Mouse (Mus musculus) WW6 (cell line): ENCODE results near the gene Axin2.

Source experiments
- DNase-seq: peaks from one replicate; pipeline ENCODE4 v3.0.0-alpha.2; 2013; ENCODE audit warnings: low read depth, low spot score

Gene Axin2

DNA sequence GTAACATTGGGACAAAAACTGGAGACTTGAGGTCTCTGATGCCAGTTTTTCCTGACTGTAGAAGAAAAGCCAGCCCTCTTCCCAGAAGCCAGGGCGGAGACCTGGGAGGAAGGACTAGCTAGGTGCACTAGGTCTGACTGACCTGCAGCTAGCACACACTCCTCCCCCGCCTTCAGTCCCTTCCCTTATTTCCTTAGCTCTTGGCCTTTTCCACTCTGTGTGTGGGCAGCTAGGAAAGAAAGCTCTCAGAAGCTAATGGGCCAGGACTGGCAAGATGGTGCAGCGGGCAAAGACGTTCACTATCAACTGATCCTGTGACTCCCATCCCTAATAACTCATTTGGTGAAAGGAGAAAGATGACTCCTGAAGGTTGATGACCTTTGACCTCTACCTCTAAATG lies 17.8 kb upstream of the Axin2 start:
- no peak for DNase-seq

DNA sequence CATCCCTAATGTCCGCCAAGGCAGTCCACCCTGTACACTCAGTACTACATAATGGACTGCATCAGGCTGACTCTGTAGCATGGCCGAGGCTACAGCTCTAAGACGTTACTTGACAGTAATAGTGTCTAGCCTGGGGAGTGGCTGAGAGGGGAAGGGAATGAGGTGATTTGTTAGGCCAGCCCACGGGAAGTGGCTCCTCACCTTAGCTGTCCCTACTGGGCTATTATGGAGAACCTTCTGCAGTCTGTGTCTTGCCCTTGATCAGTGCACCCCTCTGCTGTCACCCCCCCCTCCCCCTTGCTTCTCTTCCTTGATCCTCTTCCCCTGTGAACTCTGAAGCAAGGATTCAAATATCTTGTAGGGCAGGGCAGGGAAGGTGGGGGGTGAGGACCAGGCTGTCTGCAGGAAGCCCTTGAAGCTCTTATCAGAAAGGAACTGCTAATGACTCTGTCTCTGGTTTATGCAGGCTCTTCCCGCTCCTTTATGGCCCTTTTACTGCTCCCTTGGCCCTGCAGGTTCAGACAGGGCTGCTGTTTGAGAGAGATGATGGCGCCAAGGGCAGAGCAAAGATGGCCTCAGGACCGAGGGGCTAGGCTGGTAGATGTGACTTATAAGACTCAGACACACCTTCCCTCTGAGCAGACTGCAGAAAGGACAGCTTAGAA lies 13.4 kb upstream of the Axin2 start:
- DNase-seq, result no peak

DNA sequence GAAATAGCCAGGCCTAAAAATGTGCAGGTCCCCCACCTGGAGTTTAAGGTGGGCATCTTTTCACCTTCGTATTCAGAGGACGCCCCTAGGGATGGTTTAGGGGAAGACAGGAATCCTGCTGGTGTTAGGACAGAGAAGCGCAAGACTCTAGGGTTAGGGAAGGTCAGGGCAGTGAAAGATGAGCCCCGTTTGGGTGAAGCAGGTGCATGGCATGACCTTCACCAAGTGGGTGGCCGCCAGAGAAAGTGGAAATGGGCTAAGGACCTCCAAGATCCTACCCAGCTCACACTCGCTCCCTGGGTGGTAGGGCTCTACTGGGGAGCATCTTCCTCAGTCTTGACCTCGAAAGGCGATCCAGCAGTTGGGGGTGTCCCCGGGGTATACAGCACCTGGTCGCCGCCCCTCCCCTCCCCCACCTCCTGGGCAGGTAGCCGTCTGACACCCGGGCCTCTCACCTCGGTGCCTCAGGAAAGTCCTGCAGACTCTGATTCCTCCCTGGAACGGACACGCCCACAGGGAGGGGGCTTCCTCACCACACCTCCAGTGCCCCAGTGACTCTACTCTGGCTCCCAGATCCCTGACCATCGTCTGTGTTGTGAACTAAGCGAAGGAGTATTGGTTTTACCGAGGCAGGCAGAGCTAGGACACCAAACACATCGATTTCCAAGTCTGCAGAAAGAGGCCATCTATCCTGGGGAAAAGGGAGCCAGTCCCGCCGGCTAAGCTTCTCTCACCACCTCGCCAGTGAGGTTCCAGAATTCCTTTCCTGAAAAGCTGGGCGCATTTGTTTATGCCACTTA lies 10.6 kb upstream of the Axin2 start:
- DNase-seq, result no peak

DNA sequence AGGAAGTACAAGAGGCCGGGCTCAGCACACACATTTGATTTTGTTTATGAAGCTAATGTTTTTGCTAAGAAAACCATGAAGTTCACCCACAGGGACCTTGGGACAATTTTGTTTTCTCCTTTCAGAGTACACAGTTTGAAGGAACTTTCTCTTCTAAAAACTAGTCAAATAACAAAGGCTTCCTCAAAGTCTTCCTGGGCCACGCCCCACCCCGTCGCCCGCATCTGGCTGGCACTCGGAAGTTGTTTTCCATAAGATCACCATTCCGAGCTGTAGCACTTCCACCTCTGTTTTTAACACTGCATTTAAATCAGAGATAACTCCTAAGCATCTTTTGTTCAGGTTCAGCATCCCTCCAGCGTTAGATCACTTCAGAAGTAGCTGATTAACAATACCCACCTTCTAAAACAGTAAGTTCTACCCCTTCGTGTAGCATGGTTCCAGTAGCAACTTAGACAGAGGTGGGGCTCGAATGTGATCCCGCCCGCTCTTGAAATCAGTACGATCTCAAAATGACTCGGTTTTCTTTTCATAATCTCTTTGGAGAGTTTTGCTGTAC lies 9.7 kb upstream of the Axin2 start:
- DNase-seq, result no peak

DNA sequence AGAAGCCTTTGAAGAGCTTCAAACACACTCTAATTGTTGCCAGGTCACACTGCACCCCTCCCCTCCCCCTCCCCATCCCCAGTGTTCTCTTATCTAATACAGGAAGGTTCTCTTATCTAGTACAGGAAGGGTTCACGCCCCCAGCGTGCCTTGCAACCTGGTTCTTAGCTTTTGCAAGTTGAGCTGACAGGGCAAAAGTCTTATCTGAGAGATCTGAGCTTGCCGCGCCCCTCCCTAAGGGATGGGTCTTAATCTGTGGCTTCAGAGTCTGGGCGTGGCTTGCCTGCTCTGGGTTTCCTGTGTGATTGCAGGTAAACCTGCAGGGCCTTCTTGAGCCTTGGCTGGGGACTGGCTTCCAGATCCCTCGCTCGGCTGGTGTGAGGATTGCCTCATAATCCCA lies 9.2 kb upstream of the Axin2 start:
- no peak for DNase-seq

DNA sequence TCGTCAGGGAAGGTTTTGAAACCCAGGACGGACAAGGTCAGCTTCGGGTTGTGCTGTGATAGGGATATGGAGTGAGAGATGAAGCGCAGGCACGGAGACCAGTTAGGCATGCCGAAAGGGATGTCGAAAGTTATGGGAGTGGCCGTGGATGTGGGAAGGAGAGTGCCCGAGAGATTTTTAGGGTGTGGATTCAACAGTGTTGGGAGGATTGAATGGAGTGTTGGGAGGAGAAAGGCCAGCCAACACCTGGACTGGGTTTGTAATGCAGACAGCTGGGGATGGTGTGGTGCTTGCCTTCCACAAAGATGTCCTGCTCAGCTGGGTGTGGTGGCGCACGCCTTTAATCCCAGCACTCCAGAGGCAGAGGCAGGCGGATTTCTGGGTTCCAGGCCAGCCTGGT lies 8.0 kb upstream of the Axin2 start:
- no peak for DNase-seq

DNA sequence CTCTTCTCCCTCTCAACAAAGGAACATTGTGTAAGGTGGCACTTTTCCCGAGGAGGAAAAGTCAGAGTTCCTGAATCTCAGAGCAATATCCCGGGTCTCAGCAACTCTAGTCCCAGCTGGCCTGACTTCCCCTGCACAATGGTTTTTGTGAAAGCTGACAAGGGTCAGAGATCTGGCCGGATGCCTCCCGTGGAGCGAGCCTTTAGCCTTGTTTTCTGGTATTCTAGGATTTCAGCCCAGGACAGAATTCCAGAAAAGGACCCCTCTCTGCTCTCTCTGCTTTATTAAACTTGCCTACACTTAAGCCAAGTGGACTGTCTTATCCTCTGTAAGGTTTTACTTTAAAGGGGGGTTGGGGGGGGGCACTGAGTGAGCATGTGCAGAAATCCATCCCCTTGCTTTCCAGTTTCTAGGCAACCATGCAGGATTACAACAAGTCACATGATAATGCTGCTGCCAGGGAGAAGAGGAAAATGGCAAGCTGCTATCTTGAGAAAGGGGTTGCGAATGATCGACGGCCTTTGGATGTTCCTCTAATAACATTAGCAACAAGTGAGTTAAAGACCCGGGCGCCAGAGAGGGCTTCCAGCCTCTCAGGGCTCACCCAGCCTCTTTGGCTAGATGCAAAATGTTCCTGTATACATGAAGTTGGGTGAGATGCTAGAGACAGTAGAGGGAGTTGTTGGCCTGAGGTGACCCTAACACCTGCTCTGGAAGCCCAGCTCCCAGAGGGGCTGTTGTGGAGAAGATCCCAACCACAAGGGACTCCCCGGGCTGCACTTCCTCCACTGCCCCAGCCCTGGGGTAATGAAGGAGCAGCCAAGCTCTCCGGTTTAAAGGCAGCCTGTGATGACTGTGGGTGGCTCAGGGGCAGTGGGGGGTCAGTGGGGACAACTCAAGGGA lies 2.5 kb upstream of the Axin2 start:
- DNase-seq, result no peak

DNA sequence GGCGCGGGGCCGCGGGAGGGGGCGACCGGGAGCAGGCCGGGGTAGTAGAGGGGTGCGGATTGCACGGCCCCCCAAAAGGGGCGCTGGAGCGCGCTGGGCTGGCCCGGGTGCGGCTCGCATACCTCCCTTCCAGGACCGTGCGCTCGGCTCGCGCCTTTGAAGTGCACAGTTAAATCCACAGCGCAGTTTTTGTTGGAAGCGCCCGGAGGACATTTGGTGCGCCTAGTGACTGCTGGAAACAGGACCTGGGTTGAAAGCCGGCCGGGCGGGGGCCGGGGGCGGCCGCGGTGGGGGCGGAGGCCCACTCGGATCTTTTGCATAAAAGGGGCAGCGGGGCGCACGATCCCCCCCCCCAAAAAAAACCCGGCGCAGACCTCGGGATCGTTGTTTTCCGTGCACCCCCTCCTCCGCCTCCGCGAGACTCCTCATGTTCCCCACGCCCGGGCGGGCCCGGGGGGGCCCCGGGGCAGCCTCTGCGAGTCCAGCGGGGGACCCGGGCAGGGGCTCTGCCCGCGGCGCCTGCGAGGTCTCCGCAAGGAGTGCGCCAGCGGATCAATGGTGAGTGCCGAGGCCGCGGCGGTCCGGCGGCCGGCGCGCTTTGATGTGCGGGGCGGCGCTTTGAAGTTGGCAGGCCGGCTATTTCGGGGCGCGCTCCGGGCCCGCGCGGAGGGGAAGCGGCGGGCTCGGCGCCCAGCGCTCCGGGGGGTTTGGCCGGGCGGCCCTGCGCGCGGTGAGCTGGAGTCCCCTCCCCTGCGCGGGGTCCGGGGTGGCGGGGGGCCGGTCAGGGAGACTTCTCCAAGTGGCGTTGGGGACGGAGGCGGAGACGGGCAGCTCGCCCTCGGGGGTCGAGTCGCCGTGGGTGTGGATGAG lies 722 bp downstream of the Axin2 start:
- no peak for DNase-seq

DNA sequence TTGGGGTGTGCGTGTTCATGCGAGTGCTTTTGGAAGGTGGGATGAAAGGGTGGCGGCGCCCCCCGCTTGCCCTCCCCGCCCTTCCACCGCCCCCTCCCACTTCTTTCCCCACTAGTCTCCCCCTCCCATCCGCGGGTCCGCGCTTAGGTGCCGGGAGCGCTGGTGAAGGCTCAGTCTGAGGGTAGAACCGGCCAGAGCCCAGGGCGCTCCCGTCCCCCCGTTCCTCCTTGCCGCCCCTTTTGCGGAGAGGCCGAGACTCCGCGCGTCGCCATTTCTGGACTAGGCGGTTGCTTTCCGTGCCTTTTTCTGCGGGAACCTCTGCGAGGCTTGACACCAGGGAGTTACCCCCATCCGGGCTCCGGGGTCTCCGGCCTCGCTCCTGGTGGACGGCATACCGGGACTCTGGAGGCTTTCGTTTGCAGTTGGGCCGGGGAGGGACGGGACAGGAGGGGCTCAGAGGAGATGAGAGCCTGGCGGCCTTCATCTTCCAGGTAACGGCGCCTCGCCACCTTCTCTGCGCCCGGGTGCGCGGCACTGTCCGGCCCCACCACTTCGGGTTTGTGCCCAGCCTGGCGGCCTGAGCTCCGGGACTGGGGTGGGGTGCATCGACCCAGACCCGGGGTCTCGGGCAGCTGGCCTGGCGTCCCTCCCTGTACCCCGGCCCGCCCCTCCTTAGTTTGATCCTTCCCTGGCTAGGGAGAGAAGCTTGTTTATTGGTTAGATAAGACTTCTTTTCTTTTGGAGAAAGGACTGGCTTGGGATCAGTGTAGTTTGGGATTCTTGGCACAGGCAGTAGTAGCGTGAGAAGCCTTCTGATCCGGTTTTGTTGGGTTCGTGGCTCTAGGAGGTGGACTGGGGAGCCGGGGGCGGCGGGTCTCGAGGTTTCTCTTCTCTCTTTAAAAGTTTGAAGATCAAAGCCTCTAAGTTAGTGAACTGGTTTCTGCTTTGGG lies 1.6 kb downstream of the Axin2 start:
- no peak for DNase-seq

DNA sequence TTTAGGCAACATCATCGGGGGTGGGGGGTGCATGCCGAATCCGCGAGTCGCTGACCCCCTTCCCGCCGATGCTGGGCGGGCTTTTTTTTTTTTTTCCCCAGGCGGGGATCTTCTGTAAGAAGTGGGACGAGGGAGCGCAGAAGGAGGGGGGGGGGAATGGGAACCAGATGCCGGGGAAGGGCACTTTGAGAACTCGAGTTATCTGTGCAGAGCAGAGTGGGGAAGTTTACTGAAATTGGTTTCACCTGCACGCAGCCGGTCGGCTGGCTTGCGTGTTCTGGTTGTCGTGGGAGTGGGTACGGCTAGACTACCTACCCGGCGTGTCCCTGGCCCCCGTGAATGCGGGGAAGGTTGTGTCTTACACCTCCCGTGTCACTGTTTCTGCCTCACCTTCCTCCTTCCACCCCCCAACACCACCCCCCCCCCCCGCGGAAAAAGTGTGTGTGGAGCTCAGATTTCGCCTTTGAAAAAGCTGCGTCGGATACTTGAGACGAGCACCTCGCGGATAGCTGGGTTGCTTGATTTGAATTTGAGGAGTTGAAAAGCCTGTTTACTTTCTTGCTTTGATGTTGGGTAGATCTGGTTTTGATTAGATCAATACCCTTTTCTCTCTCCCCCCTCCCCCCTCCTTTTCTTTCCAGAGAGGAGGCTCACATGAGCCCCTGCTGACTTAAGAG lies 2.5 kb downstream of the Axin2 start:
- DNase-seq, result no peak

DNA sequence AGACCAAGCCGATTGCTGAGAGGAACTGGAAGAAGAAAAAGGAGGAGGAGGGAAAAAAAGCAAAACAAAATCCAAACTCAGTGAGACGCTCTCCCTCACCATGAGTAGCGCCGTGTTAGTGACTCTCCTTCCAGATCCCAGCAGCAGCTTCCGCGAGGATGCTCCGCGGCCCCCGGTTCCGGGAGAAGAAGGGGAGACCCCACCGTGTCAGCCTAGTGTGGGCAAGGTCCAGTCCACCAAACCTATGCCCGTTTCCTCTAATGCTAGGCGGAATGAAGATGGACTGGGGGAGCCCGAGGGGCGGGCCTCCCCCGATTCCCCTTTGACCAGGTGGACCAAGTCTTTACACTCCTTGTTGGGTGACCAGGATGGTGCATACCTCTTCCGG lies 3.0 kb downstream of the Axin2 start:
- no peak for DNase-seq

DNA sequence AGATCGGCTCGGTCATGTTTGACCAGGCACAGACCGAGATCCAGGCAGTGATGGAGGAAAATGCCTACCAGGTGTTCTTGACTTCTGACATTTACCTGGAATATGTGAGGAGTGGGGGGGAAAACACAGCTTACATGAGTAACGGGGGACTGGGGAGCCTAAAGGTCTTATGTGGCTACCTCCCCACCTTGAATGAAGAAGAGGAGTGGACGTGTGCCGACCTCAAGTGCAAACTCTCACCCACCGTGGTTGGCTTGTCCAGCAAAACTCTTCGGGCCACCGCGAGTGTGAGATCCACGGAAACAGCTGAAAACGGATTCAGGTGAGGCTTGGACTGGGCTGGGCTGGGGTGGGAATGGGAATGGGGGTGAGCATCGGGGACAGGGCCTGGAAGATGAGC lies 3.6 kb downstream of the Axin2 start:
- DNase-seq, result no peak

DNA sequence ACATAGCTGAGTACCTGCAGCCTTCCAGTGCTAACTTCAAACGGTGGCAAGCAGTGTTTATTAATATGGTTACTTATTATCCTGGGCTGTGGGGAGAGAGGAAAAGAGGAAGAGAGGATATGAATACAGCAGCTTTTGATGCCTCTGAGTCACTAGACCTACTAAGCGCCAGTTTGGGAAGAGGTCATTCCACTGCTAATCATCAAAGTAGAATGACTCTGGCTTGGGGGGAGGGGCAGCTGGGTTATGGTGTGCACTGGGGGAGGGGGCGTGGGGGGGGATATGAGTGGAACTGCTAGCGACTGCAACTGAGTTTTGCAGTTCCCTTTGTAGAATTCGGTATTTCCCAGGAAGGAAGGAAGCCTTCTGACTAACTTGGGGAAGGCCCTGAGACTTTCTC lies 4.2 kb downstream of the Axin2 start:
- no peak for DNase-seq

DNA sequence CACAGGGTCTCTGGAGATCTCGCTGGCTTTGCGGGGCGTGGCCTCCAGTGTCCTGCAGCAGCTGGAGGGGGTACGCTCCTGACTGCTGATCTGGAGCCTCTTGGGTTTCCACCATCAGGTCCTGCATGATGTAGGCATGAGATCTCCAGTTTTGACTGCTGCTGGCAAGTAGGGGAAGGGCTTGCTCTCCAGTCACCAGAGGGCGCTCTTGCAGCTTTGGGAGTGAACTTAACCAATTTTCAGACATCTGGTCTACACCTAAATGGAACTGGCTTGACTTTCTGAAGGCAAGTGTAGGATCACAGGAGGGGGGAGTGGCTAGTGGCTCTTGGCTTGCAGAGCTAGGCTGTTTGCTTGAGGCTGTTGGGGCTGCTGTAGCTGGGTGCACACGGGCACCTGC lies 5.1 kb downstream of the Axin2 start:
- peak; percentile 81 for DNase-seq

DNA sequence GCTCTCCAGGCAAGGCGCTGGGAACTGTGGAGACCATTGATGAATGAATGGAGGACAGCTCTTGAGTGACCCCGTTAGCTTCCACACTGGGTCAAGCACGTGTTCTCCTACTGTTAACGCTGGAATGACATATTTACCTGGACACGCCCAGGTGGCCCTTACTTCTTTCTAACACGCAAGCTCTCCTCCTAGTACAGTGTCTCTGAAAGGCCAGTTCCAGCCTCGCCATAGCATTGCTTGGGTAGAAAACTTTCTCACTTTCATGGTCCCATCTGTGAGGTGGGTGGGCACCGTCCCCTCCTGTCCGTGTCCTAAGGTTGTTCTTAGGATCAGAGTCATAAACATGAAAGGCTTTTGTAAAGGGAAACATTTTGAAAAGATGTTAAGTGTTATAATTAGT lies 5.7 kb downstream of the Axin2 start:
- no peak for DNase-seq

DNA sequence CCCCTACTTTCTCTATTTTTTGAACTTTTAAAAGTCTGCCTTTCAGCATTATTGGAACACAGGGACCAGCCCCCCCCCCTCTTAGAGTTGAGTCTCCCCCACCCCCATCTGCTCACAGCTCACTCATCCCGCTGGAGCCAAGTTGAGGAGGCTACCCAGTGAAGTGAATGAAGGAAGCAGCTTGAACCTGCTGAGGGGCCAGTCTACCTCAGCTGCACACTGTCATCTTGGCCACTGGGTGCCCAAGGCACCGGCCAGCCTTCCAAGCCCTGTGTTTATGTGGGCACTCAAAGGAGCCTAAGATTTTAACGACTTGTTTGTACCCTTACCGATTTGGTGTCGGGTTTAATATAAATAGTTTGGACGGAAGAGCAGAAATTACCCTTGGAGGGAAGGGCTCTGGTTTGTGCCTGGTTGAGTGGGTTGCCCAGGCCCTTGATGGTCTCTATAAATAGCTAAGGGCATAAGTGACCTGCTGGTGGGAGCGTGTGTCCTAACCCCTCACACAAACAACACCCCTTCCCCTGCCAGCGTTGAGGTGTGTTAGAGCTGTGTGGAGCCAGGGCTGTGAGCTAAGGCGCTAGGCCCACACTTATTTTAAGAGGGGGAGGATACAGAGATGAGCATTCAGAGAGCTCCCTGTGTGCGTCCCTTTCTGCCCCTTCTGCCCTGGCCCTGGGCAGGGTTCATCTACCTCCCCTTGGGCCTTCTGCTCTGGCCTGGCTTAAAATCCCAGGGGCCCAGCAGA lies 6.4 kb downstream of the Axin2 start:
- no peak for DNase-seq

DNA sequence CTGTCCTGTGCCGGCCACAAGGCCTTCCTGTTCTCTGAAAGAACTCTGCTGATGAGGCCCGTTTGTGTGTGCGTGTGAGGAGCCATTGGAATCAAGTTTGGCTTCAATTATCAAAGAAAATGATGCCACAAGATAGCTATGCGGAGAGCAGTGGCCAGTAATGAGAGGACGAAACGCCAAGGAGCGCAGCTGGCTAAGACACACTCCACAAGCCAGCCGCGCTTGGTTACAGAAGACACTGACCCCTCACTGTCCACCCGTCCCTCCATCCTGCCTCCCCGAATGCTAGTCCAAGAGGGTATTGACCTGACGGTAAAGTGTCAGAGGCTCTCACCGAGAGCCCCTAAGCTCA lies 6.9 kb downstream of the Axin2 start:
- DNase-seq, result no peak

DNA sequence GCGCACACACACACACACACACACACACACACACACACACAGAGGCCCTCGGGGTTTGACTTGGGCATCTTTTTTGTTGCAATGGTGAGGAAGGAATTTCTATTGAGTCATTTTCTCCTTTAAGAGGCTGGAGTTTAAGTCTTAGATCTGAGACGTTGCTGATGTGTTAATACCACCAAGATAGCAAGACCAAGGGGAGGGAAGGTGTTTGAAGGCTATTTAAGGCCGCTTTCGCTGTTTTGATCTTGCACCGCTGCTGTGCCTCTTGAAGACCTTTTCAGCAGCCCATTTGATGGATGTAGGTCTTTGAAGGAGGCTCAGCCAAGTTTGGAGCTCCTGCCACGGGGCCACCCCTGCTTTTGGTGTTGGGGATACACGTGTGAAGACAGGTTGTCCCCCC lies 7.9 kb downstream of the Axin2 start:
- DNase-seq, result no peak

DNA sequence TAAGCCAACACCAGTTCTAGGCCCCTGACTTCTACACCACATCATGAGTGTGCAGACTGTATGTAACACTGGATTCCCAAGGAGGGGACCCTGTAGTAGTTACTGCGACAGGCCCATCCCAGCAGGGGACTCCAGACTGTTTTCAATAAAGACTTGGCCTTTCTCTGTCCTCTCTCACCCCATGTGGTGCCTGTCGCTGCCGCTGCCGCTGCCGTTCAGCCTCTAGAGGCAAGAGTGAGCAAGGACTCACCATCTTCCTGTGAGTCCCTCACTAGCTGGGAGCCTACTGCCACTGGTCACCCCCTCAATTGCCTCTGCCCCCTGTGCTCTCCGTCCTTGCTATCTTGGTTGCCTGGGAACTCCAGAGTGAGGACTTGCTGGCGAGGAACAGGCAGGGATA lies 8.6 kb downstream of the Axin2 start:
- DNase-seq, result no peak
